Comparison of ENCODE assay signal across 10 mouse cellular contexts in genomic region chr2:154749046-154750036, GRCm38 (mm10). TPM values are rescaled to one million over a fixed set of nuclear protein-coding genes. Genes with fewer than 3 reads are reported as not detected.
DNase-seq lines count a peak whose midpoint lies in the region; ATAC-seq lines count a peak whose summit lies in the region.
"Had no signal": no experiment of that assay in that cellular context is flagged by ENCODE, and none has a peak within 500 bp of the region (broad histone marks: within the 10 kb centered on the region; RNA-seq: fewer than 3 reads in every experiment).

No protein-coding gene starts in this region.

- H3K9ac ChIP-seq in midbrain, embryonic 14.5 days (replicated peaks; ENCODE audit: low read length): no peak overlapping the region

- peak; percentile 57; the same call in 1 of the 2 replicates for ATAC-seq in midbrain, embryonic 14.5 days (ENCODE audit: low FRiP score, low TSS enrichment)
- no peak for ATAC-seq in erythroblast, adult 5-6 weeks (replicated peaks; ENCODE audit: low FRiP score, poor library complexity, severe bottlenecking)
- no peak for ATAC-seq in inflammation-experienced regulatory T-cells, adult 6 months

- H3K4me2 ChIP-seq in midbrain, embryonic 14.5 days (ENCODE audit: low read length): peak overlapping the region; percentile 22

- H3K36me3 ChIP-seq in forebrain, embryonic 10.5 days (replicated peaks): no peaks in the 10 kb centered on the region
- no peaks in the 10 kb centered on the region for H3K36me3 ChIP-seq in midbrain, embryonic 14.5 days (ENCODE audit: control insufficient read depth, insufficient read depth, low read length)

- 0 out of 2 replicates have a peak overlapping the region, but pooled peaks have one; percentile 6 for H3K27ac ChIP-seq in forebrain, embryonic 10.5 days
- H3K27ac ChIP-seq in midbrain, embryonic 14.5 days (replicated peaks; ENCODE audit: low read depth, low read length): peak overlapping the region; percentile 65

- WGBS in forebrain, embryonic 10.5 days: 49% methylated on average over 23 of the region's 23 CpGs
- WGBS in midbrain, embryonic 14.5 days: 56% methylated on average over 23 of the region's 23 CpGs

- H3K9me3 ChIP-seq in forebrain, embryonic 10.5 days: no peaks in the 10 kb centered on the region
- no peaks in the 10 kb centered on the region for H3K9me3 ChIP-seq in midbrain, embryonic 14.5 days (ENCODE audit: control insufficient read depth, low read length)

- H3K4me3 ChIP-seq in forebrain, embryonic 10.5 days: peak overlapping the region; percentile 18; the same call in 1 of the 2 replicates
- no peak overlapping the region for H3K4me3 ChIP-seq in midbrain, embryonic 14.5 days (replicated peaks; ENCODE audit: low read depth, low read length)

- H3K27me3 ChIP-seq in forebrain, embryonic 10.5 days (ENCODE audit: poor library complexity, severe bottlenecking): peaks cover 23% of the 10 kb centered on the region
- no peaks in the 10 kb centered on the region for H3K27me3 ChIP-seq in midbrain, embryonic 14.5 days (ENCODE audit: control insufficient read depth, insufficient read depth, low read length)

- DNase-seq in left cerebral cortex, postnatal 4 days: peak; percentile 92
- no peak for DNase-seq in left cerebral cortex, adult 8-10 months (ENCODE audit: low spot score in 2 of 2)
- peak; percentile 28 to 50 for DNase-seq in adrenal gland, postnatal 36 days
- DNase-seq in forebrain, embryonic 10.5 days (ENCODE audit: extremely low spot score, low spot score): peak; percentile 27
- peak; percentile 80 for DNase-seq in midbrain, embryonic 14.5 days
- no peak for DNase-seq in thymus, adult 18-20 months

- intact Hi-C loops in left cerebral cortex, postnatal 4 days (cut with DNase I): no loop called here

- peaks cover 23% of the 10 kb centered on the region for H3K4me1 ChIP-seq in forebrain, embryonic 10.5 days
- 0 out of 2 replicates have a peak, but pooled peaks cover 6% of the 10 kb centered on the region for H3K4me1 ChIP-seq in midbrain, embryonic 14.5 days (ENCODE audit: control insufficient read depth, insufficient read depth, low read length)

RNA-seq across cellular contexts. Expression of gene Gm14214, which starts 20.5 kb away (rescaled TPM):
- total RNA-seq in left cerebral cortex, postnatal 4 days (2021): not detected
- total RNA-seq in left cerebral cortex, adult 8-10 months (2022): not detected
- not detected for total RNA-seq in adrenal gland, postnatal 36 days (2021)
- polyA plus RNA-seq in forebrain, embryonic 10.5 days (2016; fragmentation: Nextera tagmentation; extraction: Ambion mirVana): not detected in 2 replicates
- polyA plus RNA-seq in midbrain, embryonic 14.5 days (2014; fragmentation: Nextera tagmentation; extraction: Ambion mirVana): not detected in 2 replicates
- total RNA-seq in erythroblast, adult 5-6 weeks (2015; ENCODE audit: low replicate concordance): not detected in 2 replicates
- total RNA-seq in erythroblast, adult 5-6 weeks (2017; ENCODE audit: low replicate concordance): not detected in 2 replicates
- not detected for polyA plus RNA-seq in inflammation-experienced regulatory T-cells, adult 6 months (2017; shearing (Covaris generic))
- total RNA-seq: neutrophil, adult 5-6 weeks had no signal
- polyA plus RNA-seq: heart, postnatal 0 days had no signal

RNA-seq across cellular contexts. Expression of gene Raly, which starts 41.6 kb away (rescaled TPM):
- 100 to 1,000 TPM; 139 to 160 TPM for total RNA-seq in left cerebral cortex, postnatal 4 days (2021)
- total RNA-seq in left cerebral cortex, adult 8-10 months (2022): 100 to 1,000 TPM in 3 of 4 experiments, 10 to 100 TPM in 1; 98.0 to 109 (median 104) TPM
- total RNA-seq in adrenal gland, postnatal 36 days (2021): 100 to 1,000 TPM; 187 to 234 TPM
- polyA plus RNA-seq in forebrain, embryonic 10.5 days (2016; fragmentation: Nextera tagmentation; extraction: Ambion mirVana): 45.6 and 56.1 TPM in 2 replicates
- polyA plus RNA-seq in midbrain, embryonic 14.5 days (2014; fragmentation: Nextera tagmentation; extraction: Ambion mirVana): 58.3 and 194 TPM in 2 replicates
- total RNA-seq in erythroblast, adult 5-6 weeks (2015; ENCODE audit: low replicate concordance): 31.1 and 38.2 TPM in 2 replicates
- 51.7 and 77.5 TPM in 2 replicates for total RNA-seq in erythroblast, adult 5-6 weeks (2017; ENCODE audit: low replicate concordance)
- 10 to 100 TPM in 2 of 3 experiments, 1 to 10 TPM in 1; 8.0 to 32.4 (median 15.7) TPM for polyA plus RNA-seq in inflammation-experienced regulatory T-cells, adult 6 months (2017; shearing (Covaris generic))

RNA-seq across cellular contexts. Expression of gene a, which starts 41.9 kb away (rescaled TPM):
- total RNA-seq in left cerebral cortex, postnatal 4 days (2021): 1 to 10 TPM in 1 of 2 experiments, not detected in 1; 1.1 TPM
- not detected for total RNA-seq in left cerebral cortex, adult 8-10 months (2022)
- not detected for total RNA-seq in adrenal gland, postnatal 36 days (2021)
- 1.3 and 2.0 TPM in 2 replicates for polyA plus RNA-seq in forebrain, embryonic 10.5 days (2016; fragmentation: Nextera tagmentation; extraction: Ambion mirVana)
- polyA plus RNA-seq in midbrain, embryonic 14.5 days (2014; fragmentation: Nextera tagmentation; extraction: Ambion mirVana): 3.8 TPM in 1 of 2 replicates, not detected in the other
- not detected in 2 replicates for total RNA-seq in erythroblast, adult 5-6 weeks (2015; ENCODE audit: low replicate concordance)
- total RNA-seq in erythroblast, adult 5-6 weeks (2017; ENCODE audit: low replicate concordance): not detected in 2 replicates
- polyA plus RNA-seq in inflammation-experienced regulatory T-cells, adult 6 months (2017; shearing (Covaris generic)): not detected
- total RNA-seq: neutrophil, adult 5-6 weeks had no signal
- polyA plus RNA-seq: heart, postnatal 0 days had no signal

Comparison
In these comparisons a context has a peak if more than half of its experiments do, and no peak if none do; other contexts are left out.
1. DNase-seq: peak in left cerebral cortex, postnatal 4 days (single experiment), adrenal gland, postnatal 36 days (2 of 2), forebrain, embryonic 10.5 days (single experiment) and midbrain, embryonic 14.5 days (single experiment); none in left cerebral cortex, adult 8-10 months (0 of 2) and thymus, adult 18-20 months (0 of 2).